Mouse (Mus musculus): Measurements from ENCODE around the gene Zfp706. TPM values are rescaled to one million over a fixed set of nuclear protein-coding genes. Genes with fewer than 3 reads are reported as not detected.

The Zfp706 gene
- polyA plus RNA-seq, 1 experiment from 2014 or later, result 479 TPM

GRCm38 (mm10) chr15:36987211-36987877, 20.2 kb downstream of the Zfp706 start:
- no peak overlapping the region for H3K27ac ChIP-seq (ENCODE audit: low read length)
- no peaks in the 10 kb centered on the region for H3K36me3 ChIP-seq (ENCODE audit: control insufficient read depth, insufficient read depth)
- H3K4me2 ChIP-seq (ENCODE audit: low read length), result no peak overlapping the region
- WGBS, result 52% methylated on average over 6 of the region's 6 CpGs
- no peaks in the 10 kb centered on the region for H3K9me3 ChIP-seq (ENCODE audit: control insufficient read depth, low read length)
- H3K27me3 ChIP-seq (replicated peaks; ENCODE audit: control insufficient read depth, insufficient read depth, low read length), result no peaks in the 10 kb centered on the region
- H3K9ac ChIP-seq (replicated peaks; ENCODE audit: low read depth, low read length), result no peak overlapping the region
- peaks cover 11% of the 10 kb centered on the region; the same call in 1 of the 2 replicates for H3K4me1 ChIP-seq (replicated peaks; ENCODE audit: control insufficient read depth, insufficient read depth, low read length)
- H3K4me3 ChIP-seq (replicated peaks; ENCODE audit: low read length), result no peak overlapping the region
- ATAC-seq, result peak; percentile 43; the same call in 1 of the 2 replicates

- H3K27ac ChIP-seq (ENCODE audit: low read length), result no peak overlapping the region
- H3K36me3 ChIP-seq (ENCODE audit: control insufficient read depth, insufficient read depth), result no peaks in the 10 kb centered on the region
- no peaks in the 10 kb centered on the region for H3K27me3 ChIP-seq (replicated peaks; ENCODE audit: control insufficient read depth, insufficient read depth, low read length)
- peaks cover 11% of the 10 kb centered on the region for H3K4me1 ChIP-seq (replicated peaks; ENCODE audit: control insufficient read depth, insufficient read depth, low read length)
- H3K4me2 ChIP-seq (ENCODE audit: low read length), result no peak overlapping the region
- no peaks in the 10 kb centered on the region for H3K9me3 ChIP-seq (ENCODE audit: control insufficient read depth, low read length)
- no peak for ATAC-seq
- 66% methylated on average over 6 of the region's 6 CpGs for WGBS
- no peak overlapping the region for H3K9ac ChIP-seq (replicated peaks; ENCODE audit: low read depth, low read length)
- no peak overlapping the region for H3K4me3 ChIP-seq (replicated peaks; ENCODE audit: low read length)
Observed at GRCm38 (mm10) chr15:36985567-36985925, 22.0 kb downstream of the Zfp706 start.

DNA sequence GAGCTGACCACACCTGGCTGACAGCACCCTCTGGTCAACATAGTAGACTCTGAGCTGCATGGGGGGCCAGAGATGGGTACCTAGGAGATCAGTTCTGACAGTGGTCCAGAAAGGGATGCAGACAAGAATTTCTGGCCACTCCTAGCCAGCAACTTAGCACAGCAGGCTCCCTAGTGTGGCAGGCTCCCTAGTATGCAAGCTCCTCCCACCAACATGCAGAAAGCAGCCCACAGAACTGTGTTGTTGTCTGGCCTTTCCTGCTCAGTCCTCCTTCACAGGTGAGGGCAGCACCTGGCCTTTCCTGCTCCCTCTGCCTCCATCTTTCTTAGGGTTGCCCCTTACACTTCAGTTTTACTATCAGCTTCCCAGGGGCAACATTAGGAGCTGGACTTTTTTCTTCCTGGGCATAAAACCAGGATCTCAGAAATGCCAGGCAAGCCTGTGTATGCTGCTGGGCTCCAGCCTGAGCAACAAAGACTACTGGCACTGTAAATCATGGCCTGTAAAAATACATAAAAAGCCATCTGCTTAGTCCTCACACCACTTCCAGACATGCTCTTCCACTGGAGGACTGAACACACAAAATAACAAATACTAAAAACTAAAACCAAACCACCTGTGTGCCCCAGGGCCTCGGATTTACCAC, 22.5 kb downstream of the Zfp706 start:
- Histone ChIP-seq H3K9me3 (ENCODE audit: control insufficient read depth, low read length) (no peaks in the 10 kb centered on the region), H3K4me3 (replicated peaks; ENCODE audit: low read length) (no peak overlapping the region), H3K4me1 (replicated peaks; ENCODE audit: control insufficient read depth, insufficient read depth, low read length) (peaks cover 16% of the 10 kb centered on the region), H3K36me3 (ENCODE audit: control insufficient read depth, insufficient read depth) (no peaks in the 10 kb centered on the region), H3K27me3 (replicated peaks; ENCODE audit: control insufficient read depth, insufficient read depth, low read length) (no peaks in the 10 kb centered on the region), H3K27ac (ENCODE audit: low read length) (peak overlapping the region; percentile 42; the same call in 1 of the 2 replicates), H3K9ac (replicated peaks; ENCODE audit: low read depth, low read length) (no peak overlapping the region), H3K4me2 (ENCODE audit: low read length) (no peak overlapping the region)
- no peak for ATAC-seq
- 71% methylated on average over 1 of the region's 1 CpGs for WGBS

DNA sequence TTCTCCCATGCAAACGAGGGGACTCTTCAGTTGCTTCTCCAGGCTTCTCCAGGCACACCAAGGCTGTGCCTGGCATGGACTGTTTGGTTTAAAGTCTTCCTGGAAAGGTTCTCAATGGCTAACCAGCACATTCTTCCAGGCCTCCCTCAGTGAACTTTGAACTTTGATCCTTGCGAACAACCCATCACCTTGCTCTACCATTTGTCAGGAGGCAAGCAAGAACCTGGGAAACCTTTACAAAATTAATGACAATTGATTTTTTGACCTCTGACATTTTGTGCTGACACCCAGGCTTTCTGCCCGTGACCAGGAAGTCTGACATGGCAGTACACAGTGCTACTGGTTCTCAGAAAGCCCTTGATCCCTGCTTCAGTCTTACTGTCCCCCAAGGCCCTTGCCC, 24.1 kb downstream of the Zfp706 start:
- no peak overlapping the region for H3K4me3 ChIP-seq (replicated peaks; ENCODE audit: low read length)
- H3K9ac ChIP-seq (replicated peaks; ENCODE audit: low read depth, low read length), result no peak overlapping the region
- ATAC-seq, result no peak
- no peaks in the 10 kb centered on the region for H3K36me3 ChIP-seq (ENCODE audit: control insufficient read depth, insufficient read depth)
- H3K4me2 ChIP-seq (ENCODE audit: low read length), result no peak overlapping the region
- H3K9me3 ChIP-seq (ENCODE audit: control insufficient read depth, low read length), result no peaks in the 10 kb centered on the region
- no peak overlapping the region for H3K27ac ChIP-seq (ENCODE audit: low read length)
- no peaks in the 10 kb centered on the region for H3K27me3 ChIP-seq (replicated peaks; ENCODE audit: control insufficient read depth, insufficient read depth, low read length)
- H3K4me1 ChIP-seq (replicated peaks; ENCODE audit: control insufficient read depth, insufficient read depth, low read length), result peaks cover 24% of the 10 kb centered on the region
- WGBS, result 67% methylated on average over 3 of the region's 3 CpGs

DNA sequence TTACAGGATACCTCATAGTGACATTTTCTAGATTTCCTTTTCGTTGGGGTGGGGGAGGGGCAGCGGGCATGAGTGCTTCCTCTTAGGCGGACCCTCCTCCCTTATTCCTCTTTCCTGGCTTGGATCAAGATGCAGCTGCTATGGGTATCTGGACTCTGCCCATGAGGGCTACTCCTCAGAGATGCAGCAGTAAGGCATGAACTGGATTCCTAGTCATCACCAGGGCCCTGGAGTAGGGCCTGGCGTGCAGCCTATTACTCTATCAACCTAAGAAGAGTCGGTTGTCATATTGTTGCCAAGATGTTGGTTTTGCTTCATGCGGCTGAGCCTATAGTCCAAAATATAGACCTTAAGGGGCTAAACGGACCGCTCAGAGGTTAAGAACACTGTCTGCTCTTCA, 27.3 kb downstream of the Zfp706 start:
- H3K4me1 ChIP-seq (replicated peaks; ENCODE audit: control insufficient read depth, insufficient read depth, low read length), result peaks cover 16% of the 10 kb centered on the region
- peak overlapping the region; percentile 84 for H3K27ac ChIP-seq (ENCODE audit: low read length)
- H3K4me2 ChIP-seq (ENCODE audit: low read length), result peak overlapping the region; percentile 55
- H3K36me3 ChIP-seq (ENCODE audit: control insufficient read depth, insufficient read depth), result no peaks in the 10 kb centered on the region
- WGBS, result 41% methylated on average over 8 of the region's 8 CpGs
- ATAC-seq, result peak; percentile 26
- H3K4me3 ChIP-seq (replicated peaks; ENCODE audit: low read length), result peak overlapping the region; percentile 47
- H3K27me3 ChIP-seq (replicated peaks; ENCODE audit: control insufficient read depth, insufficient read depth, low read length), result no peaks in the 10 kb centered on the region
- peak overlapping the region; percentile 58 for H3K9ac ChIP-seq (replicated peaks; ENCODE audit: low read depth, low read length)
- H3K9me3 ChIP-seq (ENCODE audit: control insufficient read depth, low read length), result no peaks in the 10 kb centered on the region

- peak; percentile 87 for ATAC-seq
- no peaks in the 10 kb centered on the region for H3K9me3 ChIP-seq (ENCODE audit: control insufficient read depth, low read length)
Observed at GRCm38 (mm10) chr15:36979488-36980201, 27.9 kb downstream of the Zfp706 start.

GRCm38 (mm10) chr15:36979159-36979487, 28.4 kb downstream of the Zfp706 start:
- peak; percentile 41 for ATAC-seq
- Histone ChIP-seq H3K27me3 (replicated peaks; ENCODE audit: control insufficient read depth, insufficient read depth, low read length) (no peaks in the 10 kb centered on the region), H3K4me1 (replicated peaks; ENCODE audit: control insufficient read depth, insufficient read depth, low read length) (peaks cover 14% of the 10 kb centered on the region), H3K27ac (ENCODE audit: low read length) (peak overlapping the region; percentile 84), H3K36me3 (ENCODE audit: control insufficient read depth, insufficient read depth) (no peaks in the 10 kb centered on the region), H3K9me3 (ENCODE audit: control insufficient read depth, low read length) (no peaks in the 10 kb centered on the region), H3K4me2 (ENCODE audit: low read length) (peak overlapping the region; percentile 55), H3K9ac (replicated peaks; ENCODE audit: low read depth, low read length) (peak overlapping the region; percentile 58), H3K4me3 (replicated peaks; ENCODE audit: low read length) (peak overlapping the region; percentile 47)
- WGBS, result 15% methylated on average over 5 of the region's 5 CpGs

More at GRCm38 (mm10) chr15:36979488-36980201, 27.9 kb downstream of the Zfp706 start:
- Histone ChIP-seq H3K4me3 (replicated peaks; ENCODE audit: low read length) (peak overlapping the region; percentile 47), H3K27me3 (replicated peaks; ENCODE audit: control insufficient read depth, insufficient read depth, low read length) (no peaks in the 10 kb centered on the region), H3K4me2 (ENCODE audit: low read length) (peak overlapping the region; percentile 55), H3K36me3 (ENCODE audit: control insufficient read depth, insufficient read depth) (no peaks in the 10 kb centered on the region), H3K9ac (replicated peaks; ENCODE audit: low read depth, low read length) (peak overlapping the region; percentile 58), H3K4me1 (replicated peaks; ENCODE audit: control insufficient read depth, insufficient read depth, low read length) (peaks cover 14% of the 10 kb centered on the region), H3K27ac (ENCODE audit: low read length) (peak overlapping the region; percentile 84)
- 1% methylated on average over 20 of the region's 20 CpGs for WGBS

- Histone ChIP-seq H3K36me3 (ENCODE audit: control insufficient read depth, insufficient read depth) (no peaks in the 10 kb centered on the region), H3K4me1 (replicated peaks; ENCODE audit: control insufficient read depth, insufficient read depth, low read length) (peaks cover 14% of the 10 kb centered on the region), H3K4me2 (ENCODE audit: low read length) (no peak overlapping the region), H3K27me3 (replicated peaks; ENCODE audit: control insufficient read depth, insufficient read depth, low read length) (no peaks in the 10 kb centered on the region), H3K9ac (replicated peaks; ENCODE audit: low read depth, low read length) (no peak overlapping the region), H3K27ac (ENCODE audit: low read length) (no peak overlapping the region), H3K9me3 (ENCODE audit: control insufficient read depth, low read length) (no peaks in the 10 kb centered on the region), H3K4me3 (replicated peaks; ENCODE audit: low read length) (no peak overlapping the region)
- ATAC-seq, result no peak
- 86% methylated on average over 8 of the region's 8 CpGs for WGBS
Observed at GRCm38 (mm10) chr15:36977823-36978222, 29.8 kb downstream of the Zfp706 start.

DNA sequence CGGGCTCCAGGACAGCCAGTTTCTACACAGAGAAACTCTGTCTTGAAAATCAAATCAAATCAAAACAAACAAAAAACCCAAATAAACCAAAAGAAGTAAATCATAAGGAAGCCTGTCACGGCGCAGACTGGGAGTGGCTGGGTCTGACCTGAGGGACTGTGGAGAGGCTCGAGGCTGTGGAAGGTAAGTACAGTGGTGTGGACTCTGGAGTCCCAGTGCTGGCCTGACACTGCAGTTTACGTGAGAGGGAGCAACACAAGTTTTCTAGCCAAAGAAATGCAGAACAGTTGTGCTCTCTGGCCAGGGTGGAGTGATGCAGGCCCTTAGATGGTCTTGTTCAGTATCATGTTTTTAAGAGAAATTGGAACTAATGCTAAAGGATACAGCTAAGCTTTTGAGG, 31.9 kb downstream of the Zfp706 start:
- no peaks in the 10 kb centered on the region for H3K9me3 ChIP-seq (ENCODE audit: control insufficient read depth, low read length)
- H3K4me1 ChIP-seq (replicated peaks; ENCODE audit: control insufficient read depth, insufficient read depth, low read length), result peaks cover 14% of the 10 kb centered on the region
- no peak overlapping the region for H3K4me3 ChIP-seq (replicated peaks; ENCODE audit: low read length)
- no peaks in the 10 kb centered on the region for H3K36me3 ChIP-seq (ENCODE audit: control insufficient read depth, insufficient read depth)
- H3K4me2 ChIP-seq (ENCODE audit: low read length), result no peak overlapping the region
- H3K27me3 ChIP-seq (replicated peaks; ENCODE audit: control insufficient read depth, insufficient read depth, low read length), result no peaks in the 10 kb centered on the region
- no peak overlapping the region for H3K27ac ChIP-seq (ENCODE audit: low read length)
- no peak overlapping the region for H3K9ac ChIP-seq (replicated peaks; ENCODE audit: low read depth, low read length)
- WGBS, result 84% methylated on average over 5 of the region's 5 CpGs
- ATAC-seq, result no peak
